Mouse (Mus musculus): ENCODE data around the gene Camk2d. TPM values are rescaled to one million over a fixed set of nuclear protein-coding genes. Genes with fewer than 3 reads are reported as not detected.

Camk2d gene
- total and polyA plus RNA-seq, 3 experiments = 0.55 TPM; not detected in 2

GRCm38 (mm10) chr3:126597596-126598328 lies 1.7 kb downstream of the Camk2d start:
- Histone ChIP-seq H3K4me3 (ENCODE audit: low read depth, low read length) (no peak overlapping the region; the same call in 1 of the 2 replicates), H3K27me3 (ENCODE audit: insufficient read depth, low read length) (no peaks in the 10 kb centered on the region), H3K36me3 (replicated peaks) (no peaks in the 10 kb centered on the region), H3K9me3 (replicated peaks) (peaks cover 32% of the 10 kb centered on the region), H3K4me1 (ENCODE audit: insufficient read depth, low read depth, low read length) (no peaks in the 10 kb centered on the region)
- DNase-seq (ENCODE audit: low spot score) = no peak
- no peak for ATAC-seq (ENCODE audit: extremely low read depth, insufficient number of reproducible peaks, low FRiP score, poor library complexity, severe bottlenecking)
- TF ChIP-seq POLR2AphosphoS5 (IDR thresholded peaks at IDR 0.05; ENCODE audit: insufficient replicate concordance, low read depth, low read length) (no peak), CTCF (IDR thresholded peaks at IDR 0.05; ENCODE audit: low read depth, low read length) (no peak), TAL1 (conservative IDR thresholded peaks at IDR 0.05; ENCODE audit: low read depth, low read length) (no peak), GATA1 (IDR thresholded peaks at IDR 0.05; ENCODE audit: borderline replicate concordance, low read length) (no peak), GATA2 (IDR thresholded peaks at IDR 0.05; ENCODE audit: borderline replicate concordance, low read depth, low read length) (no peak)

GRCm38 (mm10) chr3:126598329-126598676 lies 2.2 kb downstream of the Camk2d start:
- H3K4me3 ChIP-seq (ENCODE audit: low read depth, low read length) = no peak overlapping the region
- H3K4me1 ChIP-seq (ENCODE audit: insufficient read depth, low read depth, low read length) = no peaks in the 10 kb centered on the region
- no peak for TF ChIP-seq POLR2AphosphoS5 (IDR thresholded peaks at IDR 0.05; ENCODE audit: insufficient replicate concordance, low read depth, low read length)
- no peak for TF ChIP-seq TAL1 (conservative IDR thresholded peaks at IDR 0.05; ENCODE audit: low read depth, low read length)

DNA sequence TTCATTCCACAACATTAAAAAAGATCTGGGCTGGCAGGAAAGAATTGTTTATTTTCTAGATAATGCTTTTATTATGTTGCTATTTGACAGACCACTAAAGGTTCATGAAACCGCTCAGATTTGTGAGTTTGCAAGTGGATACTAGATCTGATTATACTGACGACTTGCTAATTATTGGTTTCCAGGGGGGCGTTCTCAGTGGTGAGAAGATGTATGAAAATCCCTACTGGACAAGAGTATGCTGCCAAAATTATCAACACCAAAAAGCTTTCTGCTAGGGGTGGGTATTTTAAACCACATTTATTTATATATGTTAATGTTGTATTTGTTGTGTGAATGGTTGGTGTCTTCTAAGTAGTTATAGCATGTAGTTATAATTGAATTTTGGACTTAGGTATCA lies 2.8 kb downstream of the Camk2d start:
- no peak for DNase-seq (ENCODE audit: low spot score)
- no peak overlapping the region for H3K4me3 ChIP-seq (ENCODE audit: low read depth, low read length)
- H3K27me3 ChIP-seq (ENCODE audit: insufficient read depth, low read length) = no peaks in the 10 kb centered on the region
- peaks cover 34% of the 10 kb centered on the region for H3K9me3 ChIP-seq (replicated peaks)
- no peak for ATAC-seq (ENCODE audit: extremely low read depth, insufficient number of reproducible peaks, low FRiP score, poor library complexity, severe bottlenecking)
- TF ChIP-seq TAL1 (conservative IDR thresholded peaks at IDR 0.05; ENCODE audit: low read depth, low read length) (no peak), GATA1 (IDR thresholded peaks at IDR 0.05; ENCODE audit: borderline replicate concordance, low read length) (no peak), CTCF (IDR thresholded peaks at IDR 0.05; ENCODE audit: low read depth, low read length) (no peak), POLR2AphosphoS5 (IDR thresholded peaks at IDR 0.05; ENCODE audit: insufficient replicate concordance, low read depth, low read length) (no peak), GATA2 (IDR thresholded peaks at IDR 0.05; ENCODE audit: borderline replicate concordance, low read depth, low read length) (no peak)
- H3K4me1 ChIP-seq (ENCODE audit: insufficient read depth, low read depth, low read length) = no peaks in the 10 kb centered on the region
- H3K36me3 ChIP-seq (replicated peaks) = no peaks in the 10 kb centered on the region

More at GRCm38 (mm10) chr3:126598329-126598676, 2.2 kb downstream of the Camk2d start:
- Histone ChIP-seq H3K27me3 (ENCODE audit: insufficient read depth, low read length) (no peaks in the 10 kb centered on the region), H3K36me3 (replicated peaks) (no peaks in the 10 kb centered on the region), H3K9me3 (replicated peaks) (peaks cover 34% of the 10 kb centered on the region)
- no peak for DNase-seq (ENCODE audit: low spot score)
- ATAC-seq (ENCODE audit: extremely low read depth, insufficient number of reproducible peaks, low FRiP score, poor library complexity, severe bottlenecking) = no peak

- Histone ChIP-seq H3K9me3 (replicated peaks) (peaks cover 34% of the 10 kb centered on the region), H3K27me3 (ENCODE audit: insufficient read depth, low read length) (no peaks in the 10 kb centered on the region), H3K4me3 (ENCODE audit: low read depth, low read length) (no peak overlapping the region), H3K4me1 (ENCODE audit: insufficient read depth, low read depth, low read length) (no peaks in the 10 kb centered on the region), H3K36me3 (replicated peaks) (no peaks in the 10 kb centered on the region)
- TF ChIP-seq GATA1 (IDR thresholded peaks at IDR 0.05; ENCODE audit: borderline replicate concordance, low read length) (no peak), POLR2AphosphoS5 (IDR thresholded peaks at IDR 0.05; ENCODE audit: insufficient replicate concordance, low read depth, low read length) (no peak), GATA2 (IDR thresholded peaks at IDR 0.05; ENCODE audit: borderline replicate concordance, low read depth, low read length) (no peak), TAL1 (conservative IDR thresholded peaks at IDR 0.05; ENCODE audit: low read depth, low read length) (no peak), CTCF (IDR thresholded peaks at IDR 0.05; ENCODE audit: low read depth, low read length) (no peak)
- DNase-seq (ENCODE audit: low spot score) = no peak
- ATAC-seq (ENCODE audit: extremely low read depth, insufficient number of reproducible peaks, low FRiP score, poor library complexity, severe bottlenecking) = no peak
These were observed 3.2 kb downstream of the Camk2d start for GRCm38 (mm10) chr3:126599335-126599734.

GRCm38 (mm10) chr3:126599936-126600335 lies 3.8 kb downstream of the Camk2d start:
- TF ChIP-seq CTCF (IDR thresholded peaks at IDR 0.05; ENCODE audit: low read depth, low read length) (no peak), GATA2 (IDR thresholded peaks at IDR 0.05; ENCODE audit: borderline replicate concordance, low read depth, low read length) (no peak), TAL1 (conservative IDR thresholded peaks at IDR 0.05; ENCODE audit: low read depth, low read length) (no peak), GATA1 (IDR thresholded peaks at IDR 0.05; ENCODE audit: borderline replicate concordance, low read length) (no peak), POLR2AphosphoS5 (IDR thresholded peaks at IDR 0.05; ENCODE audit: insufficient replicate concordance, low read depth, low read length) (no peak)
- Histone ChIP-seq H3K9me3 (replicated peaks) (peaks cover 36% of the 10 kb centered on the region), H3K4me1 (ENCODE audit: insufficient read depth, low read depth, low read length) (no peaks in the 10 kb centered on the region), H3K27me3 (ENCODE audit: insufficient read depth, low read length) (no peaks in the 10 kb centered on the region), H3K36me3 (replicated peaks) (no peaks in the 10 kb centered on the region), H3K4me3 (ENCODE audit: low read depth, low read length) (no peak overlapping the region)
- no peak for ATAC-seq (ENCODE audit: extremely low read depth, insufficient number of reproducible peaks, low FRiP score, poor library complexity, severe bottlenecking)
- no peak for DNase-seq (ENCODE audit: low spot score)

GRCm38 (mm10) chr3:126602772-126603171 lies 6.7 kb downstream of the Camk2d start:
- Histone ChIP-seq H3K4me3 (ENCODE audit: low read depth, low read length) (no peak overlapping the region), H3K36me3 (replicated peaks) (no peaks in the 10 kb centered on the region), H3K9me3 (replicated peaks) (peaks cover 21% of the 10 kb centered on the region), H3K4me1 (ENCODE audit: insufficient read depth, low read depth, low read length) (no peaks in the 10 kb centered on the region), H3K27me3 (ENCODE audit: insufficient read depth, low read length) (no peaks in the 10 kb centered on the region)
- DNase-seq (ENCODE audit: low spot score) (no peak), ATAC-seq (ENCODE audit: extremely low read depth, insufficient number of reproducible peaks, low FRiP score, poor library complexity, severe bottlenecking) (no peak)
- no peak for TF ChIP-seq GATA2 (IDR thresholded peaks at IDR 0.05; ENCODE audit: borderline replicate concordance, low read depth, low read length)
- TF ChIP-seq GATA1 (IDR thresholded peaks at IDR 0.05; ENCODE audit: borderline replicate concordance, low read length) = no peak
- no peak for TF ChIP-seq TAL1 (conservative IDR thresholded peaks at IDR 0.05; ENCODE audit: low read depth, low read length)
- TF ChIP-seq POLR2AphosphoS5 (IDR thresholded peaks at IDR 0.05; ENCODE audit: insufficient replicate concordance, low read depth, low read length) = no peak
- TF ChIP-seq CTCF (IDR thresholded peaks at IDR 0.05; ENCODE audit: low read depth, low read length) = no peak

Data from G1E (cell line).